Mouse (Mus musculus) cerebellum, adult 2 months (tissue): ENCODE measurements at regions not wholly inside any gene's neighbourhood (a gene's known extent, or its start where the extent isn't known, plus 50 kb on each side); places are given as distances from the start of the nearest gene placed in this dataset.

Experiments used
- CTCF ChIP-seq: fragments of 200-500 bp; IDR thresholded peaks from 2 replicates; pipeline ENCODE4 v1.5.1; 2011; ENCODE audit warnings: low read depth, mild to moderate bottlenecking, control low read depth, low read length, moderate library complexity, borderline replicate concordance; ENCODE audit not compliant: insufficient read depth
- POLR2A ChIP-seq: fragments of 200-500 bp; IDR thresholded peaks from 2 replicates; pipeline ENCODE4 v1.6.1; 2011; ENCODE audit warnings: low read length, control low read depth, borderline replicate concordance; ENCODE audit not compliant: insufficient read depth

- TF ChIP-seq CTCF = no peak
- TF ChIP-seq POLR2A = no peak
Observed at GRCm38 (mm10) chr8:36318884-36319283, 553.3 kb downstream of the Gm19410 start.
